Mouse (Mus musculus): ENCODE data around the gene Btbd11.

DNA sequence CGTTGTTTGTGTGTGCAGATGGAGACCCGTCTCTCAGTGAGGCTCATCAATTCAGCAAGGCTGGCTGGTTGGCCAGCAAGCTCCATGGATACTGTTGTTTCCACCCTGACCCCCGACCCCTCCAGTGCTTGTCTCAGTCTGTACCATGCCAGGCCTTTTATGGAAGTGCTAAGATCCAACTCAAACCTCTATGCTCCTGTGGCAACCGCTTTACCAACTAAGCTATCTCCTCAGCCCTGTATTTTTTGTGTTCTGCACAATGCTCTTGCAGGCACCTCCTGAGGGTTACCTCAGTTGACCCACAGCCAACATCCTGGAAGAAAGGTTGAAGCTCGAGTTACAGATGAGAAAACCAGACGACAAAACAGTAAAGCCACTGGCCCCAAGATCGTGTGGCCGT is 230.5 kb downstream of the Btbd11 start:
- TF ChIP-seq CTCF (IDR thresholded peaks at IDR 0.05; ENCODE audit: low read depth) (no peak), EP300 (IDR thresholded peaks at IDR 0.05; ENCODE audit: low read depth) (no peak)
